Mouse (Mus musculus): ENCODE data around the gene Ddx39b. TPM values are rescaled to one million over a fixed set of nuclear protein-coding genes. Genes with fewer than 3 reads are reported as not detected.

Ddx39b gene
- polyA plus RNA-seq, 1 experiment = 268 TPM

- no peak overlapping the region for H3ac ChIP-seq (ENCODE audit: control insufficient read depth, insufficient read length)
- no peaks in the 10 kb centered on the region for H3K79me2 ChIP-seq (ENCODE audit: control insufficient read depth, insufficient read depth)
- no peaks in the 10 kb centered on the region for H3K27me3 ChIP-seq (ENCODE audit: control insufficient read depth, insufficient read depth, insufficient read length)
- TF ChIP-seq MYOD1 (IDR thresholded peaks at IDR 0.05; ENCODE audit: control insufficient read depth in 1 of 3, insufficient read length in 2 of 3, low read depth in 2 of 3) (no peak), TCF12 (IDR thresholded peaks at IDR 0.05; ENCODE audit: insufficient read depth, poor library complexity, severe bottlenecking) (no peak), MAX (IDR thresholded peaks at IDR 0.05; ENCODE audit: low read depth) (no peak), TCF3 (IDR thresholded peaks at IDR 0.05; ENCODE audit: insufficient read length, low read depth) (no peak), MYOG (IDR thresholded peaks at IDR 0.05; ENCODE audit: control insufficient read depth in 1 of 3, insufficient read depth in 1 of 3, insufficient read length in 2 of 3, low read depth in 2 of 3) (no peak), POLR2AphosphoS2 (IDR thresholded peaks at IDR 0.05; ENCODE audit: insufficient read length, low read depth) (no peak), POLR2A (IDR thresholded peaks at IDR 0.05; ENCODE audit: insufficient read length, low read depth) (no peak), REST (IDR thresholded peaks at IDR 0.05; ENCODE audit: insufficient read depth, insufficient read length) (no peak), CEBPB (IDR thresholded peaks at IDR 0.05; ENCODE audit: insufficient read depth, poor library complexity, severe bottlenecking) (no peak), USF1 (IDR thresholded peaks at IDR 0.05; ENCODE audit: low read depth) (no peak), E2F4 (IDR thresholded peaks at IDR 0.05; ENCODE audit: insufficient read depth) (no peak), SRF (IDR thresholded peaks at IDR 0.05; ENCODE audit: control insufficient read depth, insufficient read length, low read depth) (no peak)
- H3K4me2 ChIP-seq (ENCODE audit: low read depth) = no peak overlapping the region
- H3K36me3 ChIP-seq (ENCODE audit: control insufficient read depth, insufficient read depth) = peaks cover 5% of the 10 kb centered on the region
- H3K4me3 ChIP-seq = no peak overlapping the region
Observed at GRCm38 (mm10) chr17:35219601-35220041, 21.9 kb upstream of the Ddx39b start.

GRCm38 (mm10) chr17:35220156-35220952 lies 21.2 kb upstream of the Ddx39b start, which contains the start of gene Gm16181:
Gene Gm16181 (plus strand): TSS chr17:35220834.
- no peaks in the 10 kb centered on the region for H3K27me3 ChIP-seq (ENCODE audit: control insufficient read depth, insufficient read depth, insufficient read length)
- H3K36me3 ChIP-seq (ENCODE audit: control insufficient read depth, insufficient read depth) = peaks cover 5% of the 10 kb centered on the region
- no peak within 1 kb of the TSS for H3K4me3 ChIP-seq
- H3K79me2 ChIP-seq (ENCODE audit: control insufficient read depth, insufficient read depth) = no peaks in the 10 kb centered on the region
- H3ac ChIP-seq (ENCODE audit: control insufficient read depth, insufficient read length) = no peak within 1 kb of the TSS
- no peak within 1 kb of the TSS for H3K4me2 ChIP-seq (ENCODE audit: low read depth)
- TF ChIP-seq MYOG (IDR thresholded peaks at IDR 0.05; ENCODE audit: control insufficient read depth in 1 of 3, insufficient read depth in 1 of 3, insufficient read length in 2 of 3, low read depth in 2 of 3) (no peak), SRF (IDR thresholded peaks at IDR 0.05; ENCODE audit: control insufficient read depth, insufficient read length, low read depth) (no peak), TCF3 (IDR thresholded peaks at IDR 0.05; ENCODE audit: insufficient read length, low read depth) (no peak), MYOD1 (IDR thresholded peaks at IDR 0.05; ENCODE audit: control insufficient read depth in 1 of 3, insufficient read length in 2 of 3, low read depth in 2 of 3) (no peak)

DNA sequence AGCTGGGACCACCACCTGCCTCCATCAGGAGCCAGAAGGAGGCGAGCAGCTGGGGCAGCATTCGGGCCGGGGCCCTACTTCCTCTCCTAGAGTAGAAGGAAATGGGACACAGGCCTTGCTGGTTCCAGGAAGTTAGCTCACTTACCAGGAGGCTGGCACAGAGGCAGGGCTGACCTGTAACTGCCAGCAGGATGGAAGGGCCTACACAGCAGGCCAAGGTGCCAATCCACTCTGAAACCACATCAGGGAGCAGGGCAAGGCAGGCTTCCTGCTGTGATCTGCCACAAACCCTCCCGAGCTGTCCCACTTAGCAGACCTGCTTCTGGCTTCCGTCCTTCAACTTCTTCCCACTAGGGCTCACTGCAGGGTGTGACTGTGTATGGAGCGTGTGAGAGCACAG lies 19.2 kb upstream of the Ddx39b start:
- H3K27me3 ChIP-seq (ENCODE audit: control insufficient read depth, insufficient read depth, insufficient read length) = no peaks in the 10 kb centered on the region
- H3K36me3 ChIP-seq (ENCODE audit: control insufficient read depth, insufficient read depth) = peaks cover 5% of the 10 kb centered on the region
- no peak overlapping the region for H3K4me3 ChIP-seq
- no peak overlapping the region for H3K4me2 ChIP-seq (ENCODE audit: low read depth)
- no peaks in the 10 kb centered on the region for H3K79me2 ChIP-seq (ENCODE audit: control insufficient read depth, insufficient read depth)
- TF ChIP-seq TCF12 (IDR thresholded peaks at IDR 0.05; ENCODE audit: insufficient read depth, poor library complexity, severe bottlenecking) (no peak), MYOD1 (IDR thresholded peaks at IDR 0.05; ENCODE audit: control insufficient read depth in 1 of 3, insufficient read length in 2 of 3, low read depth in 2 of 3) (no peak), TCF3 (IDR thresholded peaks at IDR 0.05; ENCODE audit: insufficient read length, low read depth) (no peak), POLR2A (IDR thresholded peaks at IDR 0.05; ENCODE audit: insufficient read length, low read depth) (no peak), MAX (IDR thresholded peaks at IDR 0.05; ENCODE audit: low read depth) (no peak), E2F4 (IDR thresholded peaks at IDR 0.05; ENCODE audit: insufficient read depth) (no peak), USF1 (IDR thresholded peaks at IDR 0.05; ENCODE audit: low read depth) (no peak), CEBPB (IDR thresholded peaks at IDR 0.05; ENCODE audit: insufficient read depth, poor library complexity, severe bottlenecking) (no peak), POLR2AphosphoS2 (IDR thresholded peaks at IDR 0.05; ENCODE audit: insufficient read length, low read depth) (no peak), MYOG (IDR thresholded peaks at IDR 0.05; ENCODE audit: control insufficient read depth in 1 of 3, insufficient read depth in 1 of 3, insufficient read length in 2 of 3, low read depth in 2 of 3) (no peak), REST (IDR thresholded peaks at IDR 0.05; ENCODE audit: insufficient read depth, insufficient read length) (no peak), SRF (IDR thresholded peaks at IDR 0.05; ENCODE audit: control insufficient read depth, insufficient read length, low read depth) (no peak)
- H3ac ChIP-seq (ENCODE audit: control insufficient read depth, insufficient read length) = no peak overlapping the region

GRCm38 (mm10) chr17:35224641-35225040 lies 16.9 kb upstream of the Ddx39b start:
- no peak overlapping the region for H3K4me2 ChIP-seq (ENCODE audit: low read depth)
- H3K79me2 ChIP-seq (ENCODE audit: control insufficient read depth, insufficient read depth) = no peaks in the 10 kb centered on the region
- TF ChIP-seq USF1 (IDR thresholded peaks at IDR 0.05; ENCODE audit: low read depth) (no peak), MYOD1 (IDR thresholded peaks at IDR 0.05; ENCODE audit: control insufficient read depth in 1 of 3, insufficient read length in 2 of 3, low read depth in 2 of 3) (no peak), E2F4 (IDR thresholded peaks at IDR 0.05; ENCODE audit: insufficient read depth) (no peak), TCF12 (IDR thresholded peaks at IDR 0.05; ENCODE audit: insufficient read depth, poor library complexity, severe bottlenecking) (no peak), POLR2A (IDR thresholded peaks at IDR 0.05; ENCODE audit: insufficient read length, low read depth) (no peak), TCF3 (IDR thresholded peaks at IDR 0.05; ENCODE audit: insufficient read length, low read depth) (no peak), MAX (IDR thresholded peaks at IDR 0.05; ENCODE audit: low read depth) (no peak), CEBPB (IDR thresholded peaks at IDR 0.05; ENCODE audit: insufficient read depth, poor library complexity, severe bottlenecking) (no peak), REST (IDR thresholded peaks at IDR 0.05; ENCODE audit: insufficient read depth, insufficient read length) (no peak)
- H3K27me3 ChIP-seq (ENCODE audit: control insufficient read depth, insufficient read depth, insufficient read length) = no peaks in the 10 kb centered on the region
- H3K36me3 ChIP-seq (ENCODE audit: control insufficient read depth, insufficient read depth) = peaks cover 11% of the 10 kb centered on the region
- no peak overlapping the region for H3ac ChIP-seq (ENCODE audit: control insufficient read depth, insufficient read length)
- no peak overlapping the region for H3K4me3 ChIP-seq
